Mouse (Mus musculus) spleen, adult 18-20 months (tissue): ENCODE measurements around the gene Hexb.
A peak's percentile ranks its signal among the peaks of the same experiment; 100 is the strongest.

Experiments
- DNase-seq, 2 experiments: peaks; one replicate each; pipeline ENCODE4 v3.0.0; 2022; ENCODE audit warnings: mixed read lengths in 2 of 2

Hexb gene

GRCm38 (mm10) chr13:97223856-97224255, 25.7 kb upstream of the Hexb start:
- DNase-seq: no peak

GRCm38 (mm10) chr13:97220022-97220421, 21.9 kb upstream of the Hexb start:
- DNase-seq: no peak

GRCm38 (mm10) chr13:97216196-97216595, 18.0 kb upstream of the Hexb start:
- no peak for DNase-seq

GRCm38 (mm10) chr13:97215563-97215962, 17.4 kb upstream of the Hexb start:
- no peak for DNase-seq

- no peak for DNase-seq
Observed at GRCm38 (mm10) chr13:97214583-97215268, 16.6 kb upstream of the Hexb start.

GRCm38 (mm10) chr13:97208500-97209010, 10.4 kb upstream of the Hexb start:
- DNase-seq: no peak

GRCm38 (mm10) chr13:97208112-97208478, 9.9 kb upstream of the Hexb start:
- peak; percentile 54 to 58 for DNase-seq

- no peak for DNase-seq
Observed at GRCm38 (mm10) chr13:97207472-97208111, 9.4 kb upstream of the Hexb start.

GRCm38 (mm10) chr13:97206046-97206445, 7.9 kb upstream of the Hexb start:
- DNase-seq: no peak

GRCm38 (mm10) chr13:97205052-97205701, 7.0 kb upstream of the Hexb start:
- peak; percentile 53 to 85 for DNase-seq

GRCm38 (mm10) chr13:97201896-97202295, 3.7 kb upstream of the Hexb start:
- no peak for DNase-seq

- DNase-seq: no peak
Observed at GRCm38 (mm10) chr13:97201076-97201475, 2.9 kb upstream of the Hexb start.

GRCm38 (mm10) chr13:97199123-97199522, 966 bp upstream of the Hexb start:
- DNase-seq: no peak

GRCm38 (mm10) chr13:97196925-97197218, 1.3 kb downstream of the Hexb start:
- DNase-seq: no peak

- peak; percentile 26 to 35 for DNase-seq
Observed at GRCm38 (mm10) chr13:97196186-97196924, 1.8 kb downstream of the Hexb start.

- no peak for DNase-seq
Observed at GRCm38 (mm10) chr13:97193420-97193819, 4.7 kb downstream of the Hexb start.

- no peak for DNase-seq
Observed at GRCm38 (mm10) chr13:97192649-97193048, 5.5 kb downstream of the Hexb start.

- DNase-seq: no peak
Observed at GRCm38 (mm10) chr13:97187693-97188092, 10.5 kb downstream of the Hexb start.

- DNase-seq: no peak
Observed at GRCm38 (mm10) chr13:97186346-97186745, 11.8 kb downstream of the Hexb start.

- no peak for DNase-seq
Observed at GRCm38 (mm10) chr13:97184656-97185055, 13.5 kb downstream of the Hexb start.

GRCm38 (mm10) chr13:97184168-97184567, 14.0 kb downstream of the Hexb start:
- no peak for DNase-seq

GRCm38 (mm10) chr13:97182821-97183220, 15.3 kb downstream of the Hexb start:
- no peak for DNase-seq

- DNase-seq: no peak
Observed at GRCm38 (mm10) chr13:97180113-97180828, 17.9 kb downstream of the Hexb start.
